Mouse (Mus musculus): Measurements from ENCODE around the gene Selenow.

- TF ChIP-seq CTCF (IDR thresholded peaks at IDR 0.05; ENCODE audit: control insufficient read depth, insufficient read depth, low read length), result no peak
- no peak for TF ChIP-seq POLR2A (IDR thresholded peaks at IDR 0.05; ENCODE audit: borderline replicate concordance, control insufficient read depth, low read depth, low read length)
These were observed 1.5 kb downstream of the Selenow start for GRCm38 (mm10) chr7:15920645-15921190.
